Mouse (Mus musculus): ENCODE results near the gene Phyhd1.

DNA sequence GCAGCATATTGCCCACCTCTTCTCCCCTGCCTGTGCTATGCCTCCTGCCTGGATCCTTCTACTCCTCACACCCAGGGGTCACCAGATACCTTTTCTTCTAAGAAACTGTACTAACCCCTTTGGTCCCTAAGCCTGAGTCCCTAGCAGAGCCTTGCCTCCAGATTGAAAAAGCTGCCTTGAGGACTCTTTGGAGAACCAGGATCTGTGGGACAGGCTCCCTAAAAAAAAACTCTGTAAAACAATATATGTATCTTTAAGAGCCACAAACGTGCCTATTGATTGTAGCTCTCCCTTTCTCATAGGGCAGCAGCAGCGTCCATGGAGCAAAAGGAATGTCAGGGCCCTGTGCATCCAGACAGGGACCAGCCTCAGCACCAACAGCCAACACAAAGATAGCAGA is 25.7 kb upstream of the Phyhd1 start, which contains the start of gene Gm28035:
- TF ChIP-seq TAL1 (conservative IDR thresholded peaks at IDR 0.05; ENCODE audit: low read depth, low read length): no peak
- no peak for TF ChIP-seq POLR2AphosphoS5 (IDR thresholded peaks at IDR 0.05; ENCODE audit: insufficient replicate concordance, low read depth, low read length)

All from G1E (cell line).